Mouse (Mus musculus) lung, embryonic 15.5 days (tissue): ENCODE measurements around the gene Kmt2e. TPM values are rescaled to one million over a fixed set of nuclear protein-coding genes. Genes with fewer than 3 reads are reported as not detected.
"Not testable (repeated sequence)": the region's sequence is repeated elsewhere in the genome, so short reads cannot be mapped to it uniquely, and the experiment has no call there.

Experiments
- ATAC-seq: fragments of 200-750 bp; cut with Nextera tagmentation; 2 replicates; pipeline ENCODE4 v1.8.0; 2017; ENCODE audit warnings: moderate number of reproducible peaks, borderline replicate concordance; ENCODE audit not compliant: low FRiP score, low TSS enrichment; ENCODE audit errors: extremely low read depth
- H3K27ac ChIP-seq: fragments of 300-500 bp; sonication (generic); 2 replicates; pipeline ENCODE4 v1.5.1; 2015; ENCODE audit warnings: moderate library complexity, mild to moderate bottlenecking, inconsistent platforms
- H3K27me3 ChIP-seq: fragments of 300-500 bp; sonication (generic); 2 replicates; pipeline ENCODE4 v1.6.1; 2015; ENCODE audit warnings: inconsistent platforms
- H3K36me3 ChIP-seq: fragments of 300-500 bp; sonication (generic); 2 replicates; pipeline ENCODE4 v1.6.1; 2015; ENCODE audit warnings: inconsistent platforms
- H3K4me1 ChIP-seq: fragments of 300-500 bp; sonication (generic); 2 replicates; pipeline ENCODE4 v1.6.1; 2015; ENCODE audit warnings: inconsistent platforms
- H3K4me2 ChIP-seq: fragments of 300-500 bp; sonication (generic); 2 replicates; pipeline ENCODE4 v1.6.1; 2015; ENCODE audit warnings: inconsistent platforms, mild to moderate bottlenecking, moderate library complexity
- H3K4me3 ChIP-seq: fragments of 300-500 bp; sonication (generic); 2 replicates; pipeline ENCODE4 v1.5.1; 2015; ENCODE audit warnings: mild to moderate bottlenecking, inconsistent platforms
- H3K9ac ChIP-seq: fragments of 300-500 bp; sonication (generic); 2 replicates; pipeline ENCODE4 v1.6.1; 2015; ENCODE audit warnings: inconsistent platforms
- H3K9me3 ChIP-seq: fragments of 300-500 bp; sonication (generic); 2 replicates; pipeline ENCODE4 v1.6.1; 2016; ENCODE audit warnings: inconsistent platforms
- WGBS: fragments of 180-500 bp; shearing (Covaris S2); methylation state at CpG from one replicate; pipeline ENCODE4 v1.1.7; 2015; 5-methylcytosine and 5-hydroxymethylcytosine counted together
- polyA plus RNA-seq: library from polyadenylated mRNA; unstranded; fragments of >200 nt; fragmentation: Nextera tagmentation; extraction: Ambion mirVana; gene quantifications from 2 replicates; pipeline ENCODE4 v1.2.1, GENCODE M21; 2015

Kmt2e gene
- polyA plus RNA-seq, 1 experiment from 2014 or later, result 99.4 TPM

DNA sequence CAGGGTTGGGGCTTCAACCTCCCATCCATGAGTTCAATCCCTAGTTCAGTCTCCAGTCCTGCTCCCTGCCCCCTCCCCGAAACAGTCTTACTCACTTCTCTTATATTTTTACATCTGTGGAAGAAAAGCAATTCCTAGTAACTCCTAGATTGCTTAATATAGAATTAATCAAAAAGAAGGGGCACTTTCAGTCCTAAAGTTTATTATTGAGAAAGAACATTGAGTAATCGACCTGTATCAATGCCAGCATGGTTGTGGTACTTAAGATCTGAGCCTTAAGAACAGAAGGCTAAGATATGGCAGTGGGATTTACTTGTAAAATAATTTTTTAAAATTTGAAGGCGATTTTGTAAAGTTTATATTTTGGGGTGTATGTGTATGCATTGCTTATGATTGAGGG, 5.6 kb downstream of the Kmt2e start:
- Histone ChIP-seq H3K27me3 (no peaks in the 10 kb centered on the region), H3K4me3 (no peak overlapping the region), H3K4me1 (peaks cover 20% of the 10 kb centered on the region; the same call in 1 of the 2 replicates), H3K9ac (no peak overlapping the region), H3K9me3 (no peaks in the 10 kb centered on the region), H3K36me3 (no peaks in the 10 kb centered on the region), H3K4me2 (no peak overlapping the region), H3K27ac (no peak overlapping the region)
- no peak for ATAC-seq
- 82% methylated on average over 3 of the region's 3 CpGs for WGBS

DNA sequence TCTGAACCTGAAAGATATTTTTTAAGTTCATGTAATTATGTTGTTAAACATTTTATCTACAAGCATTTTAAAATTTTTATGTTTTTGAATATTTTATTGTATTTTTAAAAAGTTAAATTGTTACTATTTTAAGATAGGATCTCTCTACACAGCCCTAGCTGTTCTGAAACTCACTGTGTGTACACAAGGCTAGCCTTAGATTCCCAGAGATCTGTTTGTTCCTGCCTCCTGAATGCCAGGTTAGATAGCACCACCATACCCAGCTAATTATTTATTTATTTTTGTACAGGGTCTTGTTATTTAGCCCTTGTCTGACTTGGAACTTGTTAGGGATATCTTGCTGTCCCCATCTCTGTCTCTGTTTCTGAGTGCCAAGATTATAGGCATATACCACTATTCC, 6.3 kb downstream of the Kmt2e start:
- Histone ChIP-seq H3K4me3 (no peak overlapping the region), H3K9me3 (no peaks in the 10 kb centered on the region)
- ATAC-seq, result no peak

DNA sequence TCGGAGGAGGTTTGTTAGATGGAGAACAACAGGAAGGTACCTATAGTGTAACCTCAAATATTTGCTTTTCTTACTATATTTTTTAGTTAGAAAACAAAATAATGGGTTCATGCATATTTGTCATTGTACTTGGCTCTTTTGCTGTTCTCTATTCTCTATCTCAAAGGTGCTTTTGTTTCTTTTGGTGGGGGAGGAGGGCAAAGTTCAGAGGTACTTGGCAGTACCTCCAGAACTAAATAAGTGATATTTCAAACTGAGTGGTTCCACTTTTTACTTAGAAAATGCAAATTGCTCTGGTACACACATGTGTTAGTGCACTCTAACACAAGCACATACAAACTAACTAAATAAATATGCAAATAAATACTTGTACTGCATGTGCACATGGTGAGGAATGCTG, 7.7 kb downstream of the Kmt2e start:
- Histone ChIP-seq H3K4me2 (no peak overlapping the region), H3K36me3 (no peaks in the 10 kb centered on the region), H3K9ac (no peak overlapping the region), H3K27ac (no peak overlapping the region), H3K9me3 (no peaks in the 10 kb centered on the region), H3K27me3 (no peaks in the 10 kb centered on the region), H3K4me1 (0 out of 2 replicates have a peak, but pooled peaks cover 14% of the 10 kb centered on the region), H3K4me3 (no peak overlapping the region)
- no peak for ATAC-seq
- 89% methylated on average over 1 of the region's 1 CpGs for WGBS

More for the DNA sequence above, 6.3 kb downstream of the Kmt2e start:
- Histone ChIP-seq H3K4me2 (no peak overlapping the region), H3K4me1 (peaks cover 20% of the 10 kb centered on the region; the same call in 1 of the 2 replicates), H3K9ac (no peak overlapping the region), H3K36me3 (no peaks in the 10 kb centered on the region), H3K27me3 (no peaks in the 10 kb centered on the region), H3K27ac (no peak overlapping the region)

GRCm38 (mm10) chr5:23444411-23444810, 10.2 kb downstream of the Kmt2e start:
- Histone ChIP-seq H3K4me3 (no peak overlapping the region), H3K9ac (no peak overlapping the region), H3K27me3 (no peaks in the 10 kb centered on the region), H3K36me3 (no peaks in the 10 kb centered on the region), H3K9me3 (no peaks in the 10 kb centered on the region), H3K27ac (no peak overlapping the region), H3K4me1 (0 out of 2 replicates have a peak, but pooled peaks cover 10% of the 10 kb centered on the region), H3K4me2 (no peak overlapping the region)
- ATAC-seq, result no peak
- 75% methylated on average over 4 of the region's 4 CpGs for WGBS

DNA sequence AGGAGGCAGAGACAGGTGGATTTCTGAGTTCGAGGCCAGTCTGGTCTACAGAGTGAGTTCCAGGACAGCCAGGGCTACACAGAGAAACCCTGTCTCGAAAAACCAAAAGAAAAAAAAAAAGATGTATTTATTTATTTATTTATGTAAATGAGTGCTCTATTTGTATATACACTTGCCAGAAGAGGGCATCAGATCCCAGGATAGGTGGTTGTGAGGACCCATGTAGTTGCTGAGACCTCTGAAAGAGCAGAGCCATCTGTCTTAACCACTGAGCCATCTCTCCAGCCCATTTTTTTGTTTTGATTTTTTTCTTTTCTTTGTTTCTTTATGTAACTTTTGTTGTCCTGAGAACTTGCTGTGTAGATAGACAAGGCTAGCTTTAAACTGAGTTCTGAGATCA, 19.3 kb downstream of the Kmt2e start:
- not testable (repeated sequence) for H3K4me2 ChIP-seq, H3K9ac ChIP-seq, H3K4me1 ChIP-seq, H3K27me3 ChIP-seq, H3K4me3 ChIP-seq, H3K27ac ChIP-seq, ATAC-seq, H3K9me3 ChIP-seq
- WGBS, result 86% methylated on average over 2 of the region's 2 CpGs
- H3K36me3 ChIP-seq, result peaks cover 15% of the 10 kb centered on the region

DNA sequence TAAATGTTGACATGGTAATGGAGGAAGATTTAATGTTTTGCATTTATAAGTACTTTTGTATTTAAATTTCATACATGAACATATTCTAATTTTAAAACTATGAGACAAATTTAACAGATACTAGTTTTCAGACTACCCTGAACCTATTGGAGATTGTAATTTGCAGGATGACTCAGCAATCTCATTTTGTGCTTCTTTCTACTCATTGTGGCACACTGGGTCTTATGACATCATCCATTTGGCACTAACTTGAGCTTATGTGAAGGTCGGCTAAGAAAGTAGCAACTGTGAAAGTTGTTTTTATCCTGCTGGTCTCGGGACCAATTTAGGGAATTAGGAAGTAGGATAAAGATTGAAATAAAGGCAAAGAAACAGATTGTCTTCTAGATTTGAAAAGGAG, 27.4 kb downstream of the Kmt2e start:
- Histone ChIP-seq H3K4me1 (no peaks in the 10 kb centered on the region), H3K27me3 (no peaks in the 10 kb centered on the region), H3K9ac (no peak overlapping the region), H3K4me3 (no peak overlapping the region), H3K9me3 (no peaks in the 10 kb centered on the region), H3K36me3 (peaks cover 13% of the 10 kb centered on the region), H3K4me2 (no peak overlapping the region), H3K27ac (no peak overlapping the region)
- no peak for ATAC-seq
- 46% methylated on average over 2 of the region's 2 CpGs for WGBS

DNA sequence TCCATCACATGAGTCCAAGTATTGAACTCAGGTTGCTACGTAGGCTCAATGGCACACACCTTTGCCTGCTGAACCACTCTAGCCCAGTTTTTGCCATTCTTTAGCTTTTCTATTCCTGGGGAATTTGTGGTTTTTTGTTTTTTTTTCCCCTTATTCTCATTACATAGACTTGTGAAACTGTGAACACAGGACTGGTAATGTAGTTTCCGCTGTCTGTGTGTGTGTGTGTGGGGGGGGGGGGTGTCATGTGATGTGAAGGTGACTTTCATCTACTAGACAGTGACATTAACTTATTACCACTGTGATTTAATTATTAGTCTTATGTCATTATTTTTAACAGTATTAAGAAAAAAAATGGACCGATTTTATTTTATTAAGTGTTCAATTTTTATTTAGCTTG, 30.0 kb downstream of the Kmt2e start:
- WGBS, result 90% methylated on average over 3 of the region's 3 CpGs
- Histone ChIP-seq H3K9me3 (no peaks in the 10 kb centered on the region), H3K27ac (no peak overlapping the region), H3K4me3 (no peak overlapping the region), H3K36me3 (peaks cover 29% of the 10 kb centered on the region), H3K4me1 (no peaks in the 10 kb centered on the region), H3K27me3 (no peaks in the 10 kb centered on the region), H3K9ac (no peak overlapping the region), H3K4me2 (no peak overlapping the region)
- no peak for ATAC-seq

- Histone ChIP-seq H3K27ac (no peak overlapping the region), H3K4me2 (no peak overlapping the region), H3K4me1 (no peaks in the 10 kb centered on the region), H3K4me3 (no peak overlapping the region), H3K27me3 (no peaks in the 10 kb centered on the region), H3K36me3 (peaks cover 29% of the 10 kb centered on the region), H3K9me3 (no peaks in the 10 kb centered on the region), H3K9ac (no peak overlapping the region)
- no peak for ATAC-seq
- WGBS, result 92% methylated on average over 8 of the region's 8 CpGs
Measured at GRCm38 (mm10) chr5:23464743-23465142, 30.5 kb downstream of the Kmt2e start.

DNA sequence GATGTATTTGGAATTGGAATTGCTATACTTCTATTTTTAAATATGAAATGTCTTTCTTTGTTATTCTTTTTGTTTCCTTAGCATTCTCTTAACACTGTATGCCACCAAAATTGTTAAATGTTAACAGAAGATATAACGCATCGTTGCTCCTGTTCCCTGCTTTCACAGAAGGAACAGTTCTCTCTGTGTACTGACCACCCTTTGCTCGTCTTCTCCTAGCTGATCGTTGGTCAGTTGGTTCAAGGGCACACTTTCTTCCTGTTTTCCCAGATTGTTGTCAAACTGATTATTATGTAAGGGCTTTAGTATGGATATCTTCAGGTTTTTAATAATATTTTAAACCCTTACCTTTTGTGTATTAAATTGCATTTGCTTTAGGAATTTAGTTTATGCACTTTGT, 32.3 kb downstream of the Kmt2e start:
- 90% methylated on average over 4 of the region's 4 CpGs for WGBS
- Histone ChIP-seq H3K4me1 (no peaks in the 10 kb centered on the region), H3K9me3 (no peaks in the 10 kb centered on the region), H3K9ac (no peak overlapping the region), H3K4me3 (no peak overlapping the region), H3K36me3 (peaks cover 44% of the 10 kb centered on the region), H3K4me2 (no peak overlapping the region), H3K27ac (no peak overlapping the region), H3K27me3 (no peaks in the 10 kb centered on the region)
- no peak for ATAC-seq

- no peak overlapping the region for H3K27ac ChIP-seq
- H3K27me3 ChIP-seq, result no peaks in the 10 kb centered on the region
- no peak overlapping the region for H3K9ac ChIP-seq
- no peaks in the 10 kb centered on the region for H3K4me1 ChIP-seq
- no peaks in the 10 kb centered on the region for H3K9me3 ChIP-seq
- 73% methylated on average over 6 of the region's 6 CpGs for WGBS
- no peak overlapping the region for H3K4me3 ChIP-seq
- H3K4me2 ChIP-seq, result no peak overlapping the region
- ATAC-seq, result no peak
- H3K36me3 ChIP-seq, result peaks cover 48% of the 10 kb centered on the region
Measured at GRCm38 (mm10) chr5:23473098-23473873, 39.0 kb downstream of the Kmt2e start.

GRCm38 (mm10) chr5:23483811-23484210, 49.6 kb downstream of the Kmt2e start:
- H3K27me3 ChIP-seq, result no peaks in the 10 kb centered on the region
- no peak overlapping the region for H3K4me3 ChIP-seq
- no peak overlapping the region for H3K9ac ChIP-seq
- H3K4me1 ChIP-seq, result no peaks in the 10 kb centered on the region
- H3K36me3 ChIP-seq, result peaks cover 79% of the 10 kb centered on the region
- ATAC-seq, result no peak
- 93% methylated on average over 7 of the region's 7 CpGs for WGBS
- H3K4me2 ChIP-seq, result no peak overlapping the region
- no peak overlapping the region for H3K27ac ChIP-seq
- no peaks in the 10 kb centered on the region for H3K9me3 ChIP-seq

- Histone ChIP-seq H3K27me3 (no peaks in the 10 kb centered on the region), H3K4me3 (no peak overlapping the region), H3K4me2 (no peak overlapping the region), H3K4me1 (no peaks in the 10 kb centered on the region), H3K9me3 (no peaks in the 10 kb centered on the region), H3K36me3 (peaks cover 78% of the 10 kb centered on the region), H3K9ac (no peak overlapping the region), H3K27ac (no peak overlapping the region)
- 73% methylated on average over 4 of the region's 4 CpGs for WGBS
- no peak for ATAC-seq
Measured at GRCm38 (mm10) chr5:23489231-23489630, 55.0 kb downstream of the Kmt2e start.
